Mouse (Mus musculus): Measurements from ENCODE around the gene Cd302. TPM values are rescaled to one million over a fixed set of nuclear protein-coding genes. Genes with fewer than 3 reads are reported as not detected.

Cd302 gene
- polyA plus RNA-seq, 1 experiment, result 15.2 TPM

GRCm38 (mm10) chr2:60252782-60253181 is 31.5 kb downstream of the Cd302 start:
- no peak overlapping the region for H3K27ac ChIP-seq (ENCODE audit: insufficient read depth, low read length)
- WGBS, result 84% methylated on average over 4 of the region's 4 CpGs
- TF ChIP-seq POLR2A (IDR thresholded peaks at IDR 0.05; ENCODE audit: borderline replicate concordance, insufficient read depth, low read length) (no peak), CTCF (IDR thresholded peaks at IDR 0.05; ENCODE audit: borderline replicate concordance, insufficient read depth, low read depth, low read length) (no peak)

GRCm38 (mm10) chr2:60234506-60234905 is 49.8 kb downstream of the Cd302 start:
- 52% methylated on average over 7 of the region's 7 CpGs for WGBS
- Histone ChIP-seq H3K27me3 (ENCODE audit: control insufficient read depth, insufficient read depth, low read length) (no peaks in the 10 kb centered on the region), H3K27ac (ENCODE audit: insufficient read depth, low read length) (no peak overlapping the region), H3K4me1 (ENCODE audit: control insufficient read depth, insufficient read depth, low read length) (no peaks in the 10 kb centered on the region), H3K4me3 (replicated peaks; ENCODE audit: insufficient read depth, low read depth, low read length) (no peak overlapping the region)
- TF ChIP-seq CTCF (IDR thresholded peaks at IDR 0.05; ENCODE audit: borderline replicate concordance, insufficient read depth, low read depth, low read length) (no peak), POLR2A (IDR thresholded peaks at IDR 0.05; ENCODE audit: borderline replicate concordance, insufficient read depth, low read length) (no peak)
- no peak for DNase-seq

More at GRCm38 (mm10) chr2:60252782-60253181, 31.5 kb downstream of the Cd302 start:
- Histone ChIP-seq H3K27me3 (ENCODE audit: control insufficient read depth, insufficient read depth, low read length) (no peaks in the 10 kb centered on the region), H3K4me1 (ENCODE audit: control insufficient read depth, insufficient read depth, low read length) (no peaks in the 10 kb centered on the region), H3K4me3 (replicated peaks; ENCODE audit: insufficient read depth, low read depth, low read length) (no peak overlapping the region)
- DNase-seq, result no peak

- no peak for DNase-seq
- H3K4me1 ChIP-seq (ENCODE audit: control insufficient read depth, insufficient read depth, low read length), result no peaks in the 10 kb centered on the region
- H3K27ac ChIP-seq (ENCODE audit: insufficient read depth, low read length), result no peak overlapping the region
- 77% methylated on average over 2 of the region's 2 CpGs for WGBS
- no peak overlapping the region for H3K4me3 ChIP-seq (replicated peaks; ENCODE audit: insufficient read depth, low read depth, low read length)
- H3K27me3 ChIP-seq (ENCODE audit: control insufficient read depth, insufficient read depth, low read length), result no peaks in the 10 kb centered on the region
- TF ChIP-seq POLR2A (IDR thresholded peaks at IDR 0.05; ENCODE audit: borderline replicate concordance, insufficient read depth, low read length) (no peak), CTCF (IDR thresholded peaks at IDR 0.05; ENCODE audit: borderline replicate concordance, insufficient read depth, low read depth, low read length) (no peak)
Measured at GRCm38 (mm10) chr2:60233147-60233546, 51.1 kb downstream of the Cd302 start.

- TF ChIP-seq POLR2A (IDR thresholded peaks at IDR 0.05; ENCODE audit: borderline replicate concordance, insufficient read depth, low read length) (no peak), CTCF (IDR thresholded peaks at IDR 0.05; ENCODE audit: borderline replicate concordance, insufficient read depth, low read depth, low read length) (no peak)
- DNase-seq, result no peak
- WGBS, result 86% methylated on average over 2 of the region's 2 CpGs
- Histone ChIP-seq H3K4me1 (ENCODE audit: control insufficient read depth, insufficient read depth, low read length) (no peaks in the 10 kb centered on the region), H3K4me3 (replicated peaks; ENCODE audit: insufficient read depth, low read depth, low read length) (no peak overlapping the region), H3K27ac (ENCODE audit: insufficient read depth, low read length) (no peak overlapping the region), H3K27me3 (ENCODE audit: control insufficient read depth, insufficient read depth, low read length) (no peaks in the 10 kb centered on the region)
Measured at GRCm38 (mm10) chr2:60230361-60230760, 53.9 kb downstream of the Cd302 start.

GRCm38 (mm10) chr2:60228470-60228869 is 55.8 kb downstream of the Cd302 start:
- 96% methylated on average over 1 of the region's 1 CpGs for WGBS
- Histone ChIP-seq H3K27me3 (ENCODE audit: control insufficient read depth, insufficient read depth, low read length) (no peaks in the 10 kb centered on the region), H3K4me1 (ENCODE audit: control insufficient read depth, insufficient read depth, low read length) (peaks cover 2% of the 10 kb centered on the region; the same call in 1 of the 2 replicates), H3K27ac (ENCODE audit: insufficient read depth, low read length) (no peak overlapping the region), H3K4me3 (replicated peaks; ENCODE audit: insufficient read depth, low read depth, low read length) (no peak overlapping the region)
- no peak for DNase-seq
- TF ChIP-seq CTCF (IDR thresholded peaks at IDR 0.05; ENCODE audit: borderline replicate concordance, insufficient read depth, low read depth, low read length), result no peak
- TF ChIP-seq POLR2A (IDR thresholded peaks at IDR 0.05; ENCODE audit: borderline replicate concordance, insufficient read depth, low read length), result no peak

GRCm38 (mm10) chr2:60223489-60223888 is 60.8 kb downstream of the Cd302 start:
- no peaks in the 10 kb centered on the region for H3K27me3 ChIP-seq (ENCODE audit: control insufficient read depth, insufficient read depth, low read length)
- DNase-seq, result no peak
- peaks cover 7% of the 10 kb centered on the region for H3K4me1 ChIP-seq (ENCODE audit: control insufficient read depth, insufficient read depth, low read length)
- TF ChIP-seq POLR2A (IDR thresholded peaks at IDR 0.05; ENCODE audit: borderline replicate concordance, insufficient read depth, low read length) (no peak), CTCF (IDR thresholded peaks at IDR 0.05; ENCODE audit: borderline replicate concordance, insufficient read depth, low read depth, low read length) (no peak)
- H3K27ac ChIP-seq (ENCODE audit: insufficient read depth, low read length), result no peak overlapping the region; the same call in 1 of the 2 replicates
- WGBS, result 11% methylated on average over 1 of the region's 1 CpGs
- H3K4me3 ChIP-seq (replicated peaks; ENCODE audit: insufficient read depth, low read depth, low read length), result no peak overlapping the region

- Histone ChIP-seq H3K27me3 (ENCODE audit: control insufficient read depth, insufficient read depth, low read length) (no peaks in the 10 kb centered on the region), H3K4me1 (ENCODE audit: control insufficient read depth, insufficient read depth, low read length) (peaks cover 7% of the 10 kb centered on the region), H3K4me3 (replicated peaks; ENCODE audit: insufficient read depth, low read depth, low read length) (no peak overlapping the region), H3K27ac (ENCODE audit: insufficient read depth, low read length) (no peak overlapping the region)
- no peak for TF ChIP-seq POLR2A (IDR thresholded peaks at IDR 0.05; ENCODE audit: borderline replicate concordance, insufficient read depth, low read length)
- TF ChIP-seq CTCF (IDR thresholded peaks at IDR 0.05; ENCODE audit: borderline replicate concordance, insufficient read depth, low read depth, low read length), result no peak
- WGBS, result 31% methylated on average over 2 of the region's 2 CpGs
- no peak for DNase-seq
Measured at GRCm38 (mm10) chr2:60221954-60222353, 62.3 kb downstream of the Cd302 start.

GRCm38 (mm10) chr2:60221236-60221635 is 63.1 kb downstream of the Cd302 start:
- DNase-seq, result peak; percentile 50 to 74
- 13% methylated on average over 6 of the region's 6 CpGs for WGBS
- H3K27me3 ChIP-seq (ENCODE audit: control insufficient read depth, insufficient read depth, low read length), result no peaks in the 10 kb centered on the region
- peaks cover 7% of the 10 kb centered on the region for H3K4me1 ChIP-seq (ENCODE audit: control insufficient read depth, insufficient read depth, low read length)
- no peak overlapping the region for H3K27ac ChIP-seq (ENCODE audit: insufficient read depth, low read length)
- no peak for TF ChIP-seq POLR2A (IDR thresholded peaks at IDR 0.05; ENCODE audit: borderline replicate concordance, insufficient read depth, low read length)
- no peak for TF ChIP-seq CTCF (IDR thresholded peaks at IDR 0.05; ENCODE audit: borderline replicate concordance, insufficient read depth, low read depth, low read length)
- H3K4me3 ChIP-seq (replicated peaks; ENCODE audit: insufficient read depth, low read depth, low read length), result peak overlapping the region; percentile 1

All from cerebellum, adult 2 months (tissue).